Mouse (Mus musculus) liver, embryonic 11.5 days (tissue): Measurements from ENCODE around the gene Uchl3. TPM values are rescaled to one million over a fixed set of nuclear protein-coding genes. Genes with fewer than 3 reads are reported as not detected.
A peak's percentile ranks its signal among the peaks of the same experiment; 100 is the strongest.

Source experiments
- ATAC-seq: fragments of 200-750 bp; cut with Nextera tagmentation; replicated peaks from 2 replicates; pipeline ENCODE4 v1.8.0; 2017; ENCODE audit warnings: moderate number of reproducible peaks, mild to moderate bottlenecking, moderate TSS enrichment, moderate library complexity; ENCODE audit not compliant: low FRiP score
- DNase-seq: peaks from one replicate; pipeline ENCODE4 v3.0.0-alpha.2; 2017; ENCODE audit warnings: low spot score
- H3K27ac ChIP-seq: fragments of 300-500 bp; sonication (generic); 2 replicates; pipeline ENCODE4 v1.5.1; 2014; ENCODE audit warnings: mild to moderate bottlenecking, low read depth, low read length, control low read depth
- H3K27me3 ChIP-seq: fragments of 300-500 bp; sonication (generic); replicated peaks from 2 replicates; pipeline ENCODE4 v1.6.1; 2014; ENCODE audit warnings: low read length, mixed read lengths; ENCODE audit not compliant: control insufficient read depth, insufficient read depth
- H3K36me3 ChIP-seq: fragments of 300-500 bp; sonication (generic); 2 replicates; pipeline ENCODE4 v1.6.1; 2014; ENCODE audit warnings: mild to moderate bottlenecking, low read length, moderate library complexity, mixed read lengths; ENCODE audit not compliant: control insufficient read depth, insufficient read depth
- H3K4me1 ChIP-seq: fragments of 300-500 bp; sonication (generic); replicated peaks from 2 replicates; pipeline ENCODE4 v1.6.1; 2014; ENCODE audit warnings: low read length, mixed read lengths; ENCODE audit not compliant: control insufficient read depth, insufficient read depth
- H3K4me2 ChIP-seq: fragments of 300-500 bp; sonication (generic); 2 replicates; pipeline ENCODE4 v1.6.1; 2014; ENCODE audit warnings: mild to moderate bottlenecking, control low read depth, moderate library complexity
- H3K4me3 ChIP-seq: fragments of 300-500 bp; sonication (generic); 2 replicates; pipeline ENCODE4 v1.5.1; 2014; ENCODE audit warnings: low read depth, low read length, control low read depth
- H3K9ac ChIP-seq: fragments of 300-500 bp; sonication (generic); 2 replicates; pipeline ENCODE4 v1.6.1; 2014; ENCODE audit warnings: low read depth, low read length, control low read depth
- H3K9me3 ChIP-seq: fragments of 300-500 bp; sonication (generic); 2 replicates; pipeline ENCODE4 v1.6.1; 2016; ENCODE audit warnings: low read length, inconsistent platforms, mixed read lengths; ENCODE audit not compliant: control insufficient read depth
- WGBS: fragments of 180-500 bp; shearing (Covaris S2); extraction: QIAGEN DNeasy Blood & Tissue Kit; methylation state at CpG from one replicate; pipeline ENCODE4 v1.1.7; 2014; 5-methylcytosine and 5-hydroxymethylcytosine counted together
- polyA plus RNA-seq: library from polyadenylated mRNA; unstranded; fragments of >200 nt; fragmentation: Nextera tagmentation; extraction: Ambion mirVana; gene quantifications from 2 replicates; pipeline ENCODE4 v1.2.1, GENCODE M21; 2014

The Uchl3 gene
- polyA plus RNA-seq, 1 experiment from 2014 or later = 187 TPM

- Histone ChIP-seq H3K36me3 (no peaks in the 10 kb centered on the region), H3K4me1 (no peaks in the 10 kb centered on the region), H3K27me3 (no peaks in the 10 kb centered on the region), H3K27ac (no peak overlapping the region), H3K9ac (no peak overlapping the region), H3K4me2 (no peak overlapping the region), H3K4me3 (no peak overlapping the region), H3K9me3 (no peaks in the 10 kb centered on the region)
- 85% methylated on average over 5 of the region's 5 CpGs for WGBS
- ATAC-seq (no peak), DNase-seq (no peak)
Observed at GRCm38 (mm10) chr14:101617680-101618079, 36.1 kb upstream of the Uchl3 start.

DNA sequence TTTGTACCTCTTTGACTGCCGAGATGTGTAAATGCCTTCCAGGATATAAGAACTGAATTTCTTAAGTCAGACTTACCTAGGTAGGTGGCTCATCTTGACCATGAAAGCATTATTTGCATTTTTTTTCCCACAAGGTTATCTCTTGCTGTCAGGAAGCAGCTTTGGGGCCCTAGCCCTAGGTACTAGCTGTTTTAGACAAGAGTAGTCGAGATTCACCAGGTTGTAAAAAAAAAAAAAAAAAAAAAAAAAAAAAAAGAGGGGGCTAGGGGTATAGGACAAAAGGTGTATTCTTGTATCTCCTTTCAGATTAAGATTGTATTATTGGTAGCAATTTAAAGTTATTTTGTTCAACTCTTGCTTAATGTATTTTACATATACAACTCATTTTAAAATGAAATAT is 23.2 kb upstream of the Uchl3 start:
- H3K9me3 ChIP-seq = no peaks in the 10 kb centered on the region
- ATAC-seq = no peak

GRCm38 (mm10) chr14:101635765-101636164 is 18.0 kb upstream of the Uchl3 start:
- ATAC-seq (no peak), DNase-seq (no peak)
- peaks cover 10% of the 10 kb centered on the region; the same call in 1 of the 2 replicates for H3K36me3 ChIP-seq
- H3K27me3 ChIP-seq = no peaks in the 10 kb centered on the region
- no peak overlapping the region for H3K4me2 ChIP-seq
- H3K9ac ChIP-seq = no peak overlapping the region
- 94% methylated on average over 1 of the region's 1 CpGs for WGBS
- H3K9me3 ChIP-seq = no peaks in the 10 kb centered on the region
- no peak overlapping the region for H3K27ac ChIP-seq
- H3K4me1 ChIP-seq = peaks cover 2% of the 10 kb centered on the region; the same call in 1 of the 2 replicates
- no peak overlapping the region for H3K4me3 ChIP-seq

More for the DNA sequence above, 23.2 kb upstream of the Uchl3 start:
- 63% methylated on average over 2 of the region's 2 CpGs for WGBS
- H3K4me1 ChIP-seq = no peaks in the 10 kb centered on the region
- no peak for DNase-seq
- H3K27me3 ChIP-seq = no peaks in the 10 kb centered on the region
- no peak overlapping the region for H3K4me2 ChIP-seq
- H3K27ac ChIP-seq = no peak overlapping the region
- H3K9ac ChIP-seq = no peak overlapping the region
- H3K4me3 ChIP-seq = no peak overlapping the region
- peaks cover 10% of the 10 kb centered on the region; the same call in 1 of the 2 replicates for H3K36me3 ChIP-seq

GRCm38 (mm10) chr14:101637381-101637780 is 16.4 kb upstream of the Uchl3 start:
- Histone ChIP-seq H3K4me2 (no peak overlapping the region), H3K9ac (no peak overlapping the region), H3K4me1 (peaks cover 2% of the 10 kb centered on the region; the same call in 1 of the 2 replicates), H3K27ac (no peak overlapping the region), H3K9me3 (no peaks in the 10 kb centered on the region), H3K4me3 (no peak overlapping the region), H3K36me3 (peaks cover 10% of the 10 kb centered on the region; the same call in 1 of the 2 replicates), H3K27me3 (no peaks in the 10 kb centered on the region)
- 89% methylated on average over 6 of the region's 6 CpGs for WGBS
- no peak for ATAC-seq
- no peak for DNase-seq

- peak; percentile 91 for DNase-seq
- peak within 1 kb of the TSS; percentile 43; the same call in 1 of the 2 replicates for H3K27ac ChIP-seq
- WGBS = 0% methylated on average over 39 of the region's 39 CpGs
- H3K27me3 ChIP-seq = no peaks in the 10 kb centered on the region
- H3K36me3 ChIP-seq = peaks cover 2% of the 10 kb centered on the region; the same call in 1 of the 2 replicates
- H3K4me3 ChIP-seq = peak within 1 kb of the TSS; percentile 85
- peak; percentile 99 for ATAC-seq
- H3K9me3 ChIP-seq = no peaks in the 10 kb centered on the region
- H3K4me1 ChIP-seq = peaks cover 2% of the 10 kb centered on the region; the same call in 1 of the 2 replicates
- peak within 1 kb of the TSS; percentile 83 for H3K4me2 ChIP-seq
- peak within 1 kb of the TSS; percentile 78 for H3K9ac ChIP-seq
Observed at GRCm38 (mm10) chr14:101640153-101640843, 13.5 kb upstream of the Uchl3 start, which contains the start of gene Commd6. TSS of gene Commd6 (minus strand) at chr14:101640686.

GRCm38 (mm10) chr14:101644948-101645347 is 8.8 kb upstream of the Uchl3 start:
- Histone ChIP-seq H3K9me3 (no peaks in the 10 kb centered on the region), H3K4me2 (no peak overlapping the region), H3K9ac (no peak overlapping the region), H3K27me3 (no peaks in the 10 kb centered on the region), H3K36me3 (no peaks in the 10 kb centered on the region), H3K4me3 (no peak overlapping the region), H3K27ac (no peak overlapping the region), H3K4me1 (no peaks in the 10 kb centered on the region)
- WGBS = 84% methylated on average over 1 of the region's 1 CpGs
- ATAC-seq (no peak), DNase-seq (no peak)

GRCm38 (mm10) chr14:101650551-101650950 is 3.2 kb upstream of the Uchl3 start:
- H3K9ac ChIP-seq = no peak overlapping the region
- 0 out of 2 replicates have a peak, but pooled peaks cover 3% of the 10 kb centered on the region for H3K4me1 ChIP-seq
- no peak overlapping the region for H3K27ac ChIP-seq
- no peaks in the 10 kb centered on the region for H3K36me3 ChIP-seq
- DNase-seq (no peak), ATAC-seq (no peak)
- H3K9me3 ChIP-seq = no peaks in the 10 kb centered on the region
- WGBS = 81% methylated on average over 4 of the region's 4 CpGs
- no peaks in the 10 kb centered on the region for H3K27me3 ChIP-seq
- no peak overlapping the region for H3K4me2 ChIP-seq
- no peak overlapping the region for H3K4me3 ChIP-seq

DNA sequence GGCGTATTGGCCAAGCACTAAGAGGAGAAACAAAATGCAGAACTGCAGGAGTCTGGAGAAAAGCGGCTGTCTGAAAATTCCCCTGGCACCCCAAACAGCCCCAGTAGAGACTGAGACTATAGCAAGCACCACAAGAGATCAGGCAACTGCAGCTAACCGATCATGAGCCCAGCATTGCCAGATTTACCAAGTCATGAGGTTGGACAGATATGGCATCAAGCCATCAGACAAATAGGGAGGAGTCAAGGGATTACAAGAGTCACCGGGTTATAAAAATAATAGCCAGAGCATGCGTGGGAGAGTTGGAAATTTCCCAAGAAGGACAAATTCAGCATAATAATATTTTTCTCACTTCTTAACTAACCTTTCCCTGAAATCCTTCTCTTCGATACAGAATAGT is 1.2 kb upstream of the Uchl3 start:
- Histone ChIP-seq H3K4me2 (no peak overlapping the region), H3K27ac (no peak overlapping the region), H3K36me3 (no peaks in the 10 kb centered on the region), H3K27me3 (no peaks in the 10 kb centered on the region), H3K9me3 (no peaks in the 10 kb centered on the region), H3K4me1 (0 out of 2 replicates have a peak, but pooled peaks cover 3% of the 10 kb centered on the region), H3K9ac (no peak overlapping the region), H3K4me3 (no peak overlapping the region)
- 89% methylated on average over 6 of the region's 6 CpGs for WGBS
- ATAC-seq (no peak), DNase-seq (no peak)

- no peaks in the 10 kb centered on the region for H3K9me3 ChIP-seq
- H3K9ac ChIP-seq = peak overlapping the region; percentile 70
- peak overlapping the region; percentile 94 for H3K4me3 ChIP-seq
- ATAC-seq (peak; percentile 19), DNase-seq (no peak)
- no peak overlapping the region for H3K27ac ChIP-seq
- no peaks in the 10 kb centered on the region for H3K27me3 ChIP-seq
- H3K36me3 ChIP-seq = no peaks in the 10 kb centered on the region
- H3K4me2 ChIP-seq = peak overlapping the region; percentile 96
- 2% methylated on average over 10 of the region's 10 CpGs for WGBS
- H3K4me1 ChIP-seq = 0 out of 2 replicates have a peak, but pooled peaks cover 3% of the 10 kb centered on the region
Observed at GRCm38 (mm10) chr14:101654526-101654909, 751 bp downstream of the Uchl3 start.
